14 mouse cellular contexts compared by ENCODE assay signal in the genomic region with DNA sequence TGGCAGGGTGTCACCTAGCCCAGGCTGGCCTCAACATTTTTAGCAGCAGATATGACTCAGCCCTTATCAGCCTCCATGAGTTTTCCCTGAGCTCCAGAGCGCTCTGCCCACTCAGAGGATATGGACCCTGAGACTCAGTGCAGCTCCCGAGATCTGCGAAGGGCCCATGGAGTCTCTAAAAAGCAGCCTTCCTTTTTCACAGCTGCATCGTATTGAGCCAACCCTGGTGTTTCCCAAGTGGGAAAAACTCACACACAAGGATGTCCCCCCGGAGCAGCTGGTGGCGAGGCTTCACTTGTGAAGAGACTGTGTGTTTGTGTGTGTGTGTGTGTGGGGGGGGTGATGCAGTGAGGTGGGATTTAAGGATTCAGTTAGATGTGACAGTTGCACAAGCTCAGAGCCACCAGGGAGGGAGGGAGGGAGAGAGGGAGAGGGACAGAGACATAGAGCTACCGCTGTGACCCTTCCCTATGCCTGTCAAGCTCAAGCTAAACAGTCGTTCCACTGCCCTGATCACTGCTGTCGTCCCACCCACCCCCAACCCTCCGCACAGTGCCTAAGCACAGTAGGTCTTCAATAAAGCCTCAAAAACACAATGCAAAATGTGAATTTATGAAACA. TPM values are rescaled to one million over a fixed set of nuclear protein-coding genes. Genes with fewer than 3 reads are reported as not detected.
DNase-seq lines count a peak whose midpoint lies in the region; ATAC-seq and TF ChIP-seq lines count a peak whose summit lies in the region.
"Had no signal": no experiment of that assay in that cellular context is flagged by ENCODE, and none has a peak within 500 bp of the region (broad histone marks: within the 10 kb centered on the region; RNA-seq: fewer than 3 reads in every experiment).

No protein-coding gene starts in this region.

- H3K27me3 ChIP-seq in kidney, embryonic 15.5 days = peaks cover 50% of the 10 kb centered on the region
- H3K27me3 ChIP-seq in kidney, adult 2 months (replicated peaks; ENCODE audit: control insufficient read depth, insufficient read depth, low read length) = no peaks in the 10 kb centered on the region
- peaks cover 7% of the 10 kb centered on the region; the same call in 1 of the 2 replicates for H3K27me3 ChIP-seq in ES-Bruce4 (ENCODE audit: control insufficient read depth, insufficient read depth, low read length, poor library complexity, severe bottlenecking)
- H3K27me3 ChIP-seq in embryonic facial prominence, embryonic 14.5 days (replicated peaks; ENCODE audit: control insufficient read depth, insufficient read depth, low read length) = peaks cover 46% of the 10 kb centered on the region
- peaks cover 18% of the 10 kb centered on the region for H3K27me3 ChIP-seq in hindbrain, postnatal 0 days (ENCODE audit: insufficient read depth, low read length)
- H3K27me3 ChIP-seq in thymus, adult 2 months (ENCODE audit: control insufficient read depth, insufficient read depth, low read length) = peaks cover 11% of the 10 kb centered on the region; the same call in 1 of the 2 replicates

- H3K9ac ChIP-seq in kidney, embryonic 15.5 days = no peak overlapping the region
- no peak overlapping the region for H3K9ac ChIP-seq in ES-Bruce4 (ENCODE audit: low read depth, poor library complexity, severe bottlenecking)
- no peak overlapping the region for H3K9ac ChIP-seq in embryonic facial prominence, embryonic 14.5 days (ENCODE audit: low read depth, low read length)
- no peak overlapping the region for H3K9ac ChIP-seq in hindbrain, postnatal 0 days (replicated peaks; ENCODE audit: low read length)
- H3K9ac ChIP-seq: embryonic facial prominence, embryonic 15.5 days had no signal

- WGBS in kidney, embryonic 15.5 days = 40% methylated on average over 10 of the region's 10 CpGs
- 56% methylated on average over 10 of the region's 10 CpGs for WGBS in kidney, adult 2 months
- 42% methylated on average over 10 of the region's 10 CpGs for WGBS in embryonic facial prominence, embryonic 14.5 days
- WGBS in hindbrain, postnatal 0 days = 33% methylated on average over 10 of the region's 10 CpGs
- 89% methylated on average over 10 of the region's 10 CpGs for WGBS in thymus, adult 2 months

- H3K4me1 ChIP-seq in kidney, embryonic 15.5 days = peaks cover 42% of the 10 kb centered on the region
- H3K4me1 ChIP-seq in kidney, adult 2 months (ENCODE audit: control insufficient read depth, insufficient read depth, low read length) = no peaks in the 10 kb centered on the region
- H3K4me1 ChIP-seq in ES-Bruce4 (ENCODE audit: control insufficient read depth, insufficient read depth, low read length) = peaks cover 8% of the 10 kb centered on the region
- peaks cover 5% of the 10 kb centered on the region for H3K4me1 ChIP-seq in embryonic facial prominence, embryonic 14.5 days (ENCODE audit: control insufficient read depth, insufficient read depth, low read length)
- H3K4me1 ChIP-seq in hindbrain, postnatal 0 days (ENCODE audit: insufficient read depth, low read length) = peaks cover 19% of the 10 kb centered on the region; the same call in 1 of the 2 replicates
- H3K4me1 ChIP-seq in thymus, adult 2 months (replicated peaks; ENCODE audit: control insufficient read depth, insufficient read depth, low read length) = peaks cover 13% of the 10 kb centered on the region

- no peak for TF ChIP-seq EP300 in ES-Bruce4 (IDR thresholded peaks at IDR 0.05; ENCODE audit: insufficient read depth, low read depth, low read length)

- H3K4me2 ChIP-seq in kidney, embryonic 15.5 days = peak overlapping the region; percentile 40
- no peak overlapping the region for H3K4me2 ChIP-seq in embryonic facial prominence, embryonic 14.5 days (ENCODE audit: low read depth, low read length)
- H3K4me2 ChIP-seq in hindbrain, postnatal 0 days (ENCODE audit: low read depth, low read length) = peak overlapping the region; percentile 28; the same call in 1 of the 2 replicates

- no peak for DNase-seq in kidney, adult 2 months
- peak; percentile 32 for DNase-seq in embryonic facial prominence, embryonic 14.5 days (ENCODE audit: low spot score)
- peak; percentile 57 for DNase-seq in hindbrain, postnatal 0 days (ENCODE audit: low spot score)
- DNase-seq in thymus, adult 2 months = no peak
- no peak for DNase-seq in thymus, postnatal 25 days
- no peak for DNase-seq in B cell, adult 2 months

- H3K36me3 ChIP-seq in kidney, embryonic 15.5 days = no peaks in the 10 kb centered on the region
- H3K36me3 ChIP-seq in kidney, adult 2 months (ENCODE audit: control insufficient read depth, insufficient read depth, low read length) = no peaks in the 10 kb centered on the region
- no peaks in the 10 kb centered on the region for H3K36me3 ChIP-seq in ES-Bruce4 (ENCODE audit: control insufficient read depth, insufficient read depth, low read length, poor library complexity, severe bottlenecking)
- no peaks in the 10 kb centered on the region for H3K36me3 ChIP-seq in embryonic facial prominence, embryonic 14.5 days (ENCODE audit: control insufficient read depth, insufficient read depth, low read length)
- no peaks in the 10 kb centered on the region for H3K36me3 ChIP-seq in hindbrain, postnatal 0 days (ENCODE audit: insufficient read depth, low read length)
- H3K36me3 ChIP-seq in thymus, adult 2 months (ENCODE audit: control insufficient read depth, insufficient read depth, low read length) = no peaks in the 10 kb centered on the region
- H3K36me3 ChIP-seq: embryonic facial prominence, embryonic 15.5 days had no signal

- ATAC-seq in kidney, embryonic 15.5 days (replicated peaks; ENCODE audit: low FRiP score) = no peak
- no peak for ATAC-seq in embryonic facial prominence, embryonic 14.5 days (ENCODE audit: low read depth)
- ATAC-seq in hindbrain, postnatal 0 days = peak; percentile 5; the same call in 1 of the 2 replicates

- H3K27ac ChIP-seq in kidney, embryonic 15.5 days = no peak overlapping the region
- H3K27ac ChIP-seq in kidney, adult 2 months (ENCODE audit: insufficient read depth, low read depth, low read length) = no peak overlapping the region
- no peak overlapping the region for H3K27ac ChIP-seq in ES-Bruce4 (ENCODE audit: insufficient read depth, low read length)
- no peak overlapping the region for H3K27ac ChIP-seq in embryonic facial prominence, embryonic 14.5 days (replicated peaks; ENCODE audit: low read depth, low read length)
- H3K27ac ChIP-seq in hindbrain, postnatal 0 days = peak overlapping the region; percentile 64
- H3K27ac ChIP-seq in thymus, adult 2 months (ENCODE audit: control insufficient read depth, insufficient read depth, low read length) = no peak overlapping the region
- H3K27ac ChIP-seq: embryonic facial prominence, embryonic 15.5 days had no signal

- H3K4me3 ChIP-seq in kidney, embryonic 15.5 days (replicated peaks) = peak overlapping the region; percentile 15; the same call in 1 of the 2 replicates
- no peak overlapping the region for H3K4me3 ChIP-seq in kidney, adult 2 months (ENCODE audit: insufficient read depth, low read depth, low read length)
- H3K4me3 ChIP-seq in ES-Bruce4 (ENCODE audit: low read depth, low read length) = peak overlapping the region; percentile 56; the same call in 1 of the 2 replicates
- H3K4me3 ChIP-seq in embryonic facial prominence, embryonic 14.5 days (ENCODE audit: low read depth, low read length) = no peak overlapping the region
- no peak overlapping the region for H3K4me3 ChIP-seq in hindbrain, postnatal 0 days (ENCODE audit: low read length)
- H3K4me3 ChIP-seq in thymus, adult 2 months (ENCODE audit: control insufficient read depth, insufficient read depth, low read length) = no peak overlapping the region
- H3K4me3 ChIP-seq: megakaryocyte, embryonic 14.5 days had no signal

- TF ChIP-seq POLR2A in kidney, adult 2 months (IDR thresholded peaks at IDR 0.05; ENCODE audit: low read depth, low read length) = no peak
- no peak for TF ChIP-seq POLR2A in ES-Bruce4 (IDR thresholded peaks at IDR 0.05; ENCODE audit: insufficient read depth, low read length)
- TF ChIP-seq POLR2A in thymus, adult 2 months (IDR thresholded peaks at IDR 0.05; ENCODE audit: control insufficient read depth, extremely low read depth, insufficient read depth, low read length, poor library complexity) = no peak

- no peak for TF ChIP-seq CTCF in kidney, adult 2 months (conservative IDR thresholded peaks at IDR 0.05; ENCODE audit: insufficient read depth, insufficient read length, low read depth, low read length)
- no peak for TF ChIP-seq CTCF in ES-Bruce4 (IDR thresholded peaks at IDR 0.05; ENCODE audit: low read depth, low read length)
- no peak for TF ChIP-seq CTCF in hindbrain, postnatal 0 days (IDR thresholded peaks at IDR 0.05; ENCODE audit: low read depth)
- no peak for TF ChIP-seq CTCF in thymus, adult 2 months (IDR thresholded peaks at IDR 0.05; ENCODE audit: borderline replicate concordance, control insufficient read depth, extremely low read depth, insufficient read depth, low read length, poor library complexity)

- no peaks in the 10 kb centered on the region for H3K9me3 ChIP-seq in kidney, embryonic 15.5 days (replicated peaks)
- no peaks in the 10 kb centered on the region for H3K9me3 ChIP-seq in ES-Bruce4 (replicated peaks; ENCODE audit: control insufficient read depth, insufficient read depth, low read length, poor library complexity, severe bottlenecking)
- H3K9me3 ChIP-seq in embryonic facial prominence, embryonic 14.5 days (ENCODE audit: control insufficient read depth, low read length) = peaks cover 7% of the 10 kb centered on the region
- no peaks in the 10 kb centered on the region for H3K9me3 ChIP-seq in hindbrain, postnatal 0 days (ENCODE audit: low read length)
- H3K9me3 ChIP-seq: embryonic facial prominence, embryonic 15.5 days had no signal

RNA-seq across cellular contexts. Expression of gene Znrf4, which starts 3.1 kb away (rescaled TPM):
- not detected in 2 replicates for polyA plus RNA-seq in kidney, embryonic 15.5 days (2015; fragmentation: Nextera tagmentation; extraction: Ambion mirVana)
- polyA plus RNA-seq in kidney, adult 2 months (2012; rRNA removed) = 0.17 and 0.52 TPM in 2 replicates
- not detected in 2 replicates for polyA plus RNA-seq in ES-Bruce4 (2011; ENCODE audit: insufficient read depth, insufficient read length, low read depth, missing spikeins)
- polyA plus RNA-seq in embryonic facial prominence, embryonic 14.5 days (2014; fragmentation: Nextera tagmentation; extraction: Ambion mirVana) = not detected in 2 replicates
- not detected in 2 replicates for total RNA-seq in hindbrain, postnatal 0 days (2014; rRNA removed)
- polyA plus RNA-seq in hindbrain, postnatal 0 days (2015; fragmentation: Nextera tagmentation; extraction: Ambion mirVana) = not detected in 2 replicates
- 0.67 TPM in 1 of 2 replicates, not detected in the other for polyA plus RNA-seq in thymus, adult 2 months (2012; rRNA removed)
- total RNA-seq: CH12.LX; gastrocnemius, postnatal 4 days had no signal
- polyA plus RNA-seq: embryonic facial prominence, embryonic 15.5 days; limb, embryonic 14.5 days; stomach, embryonic 16.5 days had no signal

RNA-seq across cellular contexts. Expression of gene Ptprs, which starts 32.8 kb away (rescaled TPM):
- 81.5 and 95.6 TPM in 2 replicates for polyA plus RNA-seq in kidney, embryonic 15.5 days (2015; fragmentation: Nextera tagmentation; extraction: Ambion mirVana)
- 38.8 and 48.0 TPM in 2 replicates for polyA plus RNA-seq in kidney, adult 2 months (2012; rRNA removed)
- polyA plus RNA-seq in ES-Bruce4 (2011; ENCODE audit: insufficient read depth, insufficient read length, low read depth, missing spikeins) = 149 and 159 TPM in 2 replicates
- polyA plus RNA-seq in embryonic facial prominence, embryonic 14.5 days (2014; fragmentation: Nextera tagmentation; extraction: Ambion mirVana) = 104 and 116 TPM in 2 replicates
- 869 and 913 TPM in 2 replicates for total RNA-seq in hindbrain, postnatal 0 days (2014; rRNA removed)
- 196 and 198 TPM in 2 replicates for polyA plus RNA-seq in hindbrain, postnatal 0 days (2015; fragmentation: Nextera tagmentation; extraction: Ambion mirVana)
- polyA plus RNA-seq in thymus, adult 2 months (2012; rRNA removed) = 235 and 305 TPM in 2 replicates

RNA-seq across cellular contexts. Expression of gene Gm20219, which starts 45.1 kb away (rescaled TPM):
- polyA plus RNA-seq in kidney, embryonic 15.5 days (2015; fragmentation: Nextera tagmentation; extraction: Ambion mirVana) = 1.2 and 1.4 TPM in 2 replicates
- 1.7 and 2.1 TPM in 2 replicates for polyA plus RNA-seq in kidney, adult 2 months (2012; rRNA removed)
- 1.1 and 2.3 TPM in 2 replicates for polyA plus RNA-seq in ES-Bruce4 (2011; ENCODE audit: insufficient read depth, insufficient read length, low read depth, missing spikeins)
- 3.9 and 4.2 TPM in 2 replicates for polyA plus RNA-seq in embryonic facial prominence, embryonic 14.5 days (2014; fragmentation: Nextera tagmentation; extraction: Ambion mirVana)
- total RNA-seq in hindbrain, postnatal 0 days (2014; rRNA removed) = 0.10 and 0.54 TPM in 2 replicates
- polyA plus RNA-seq in hindbrain, postnatal 0 days (2015; fragmentation: Nextera tagmentation; extraction: Ambion mirVana) = 0.37 and 0.55 TPM in 2 replicates
- 10.6 and 13.1 TPM in 2 replicates for polyA plus RNA-seq in thymus, adult 2 months (2012; rRNA removed)

Comparison
In these comparisons a context has a peak if more than half of its experiments do, and no peak if none do; other contexts are left out.
1. H3K4me3 ChIP-seq: peak in kidney, embryonic 15.5 days (single experiment) and ES-Bruce4 (single experiment); none in kidney, adult 2 months (single experiment), embryonic facial prominence, embryonic 14.5 days (single experiment), hindbrain, postnatal 0 days (single experiment) and thymus, adult 2 months (single experiment).
2. DNase-seq: peak in embryonic facial prominence, embryonic 14.5 days (single experiment) and hindbrain, postnatal 0 days (single experiment); none in kidney, adult 2 months (single experiment), thymus, adult 2 months (single experiment), thymus, postnatal 25 days (single experiment) and B cell, adult 2 months (0 of 2).